Mouse (Mus musculus) CH12.LX (cell line): ENCODE measurements around the gene Olfr1188. TPM values are rescaled to one million over a fixed set of nuclear protein-coding genes. Genes with fewer than 3 reads are reported as not detected.
"Not testable (repeated sequence)": the region's sequence is repeated elsewhere in the genome, so short reads cannot be mapped to it uniquely, and the experiment has no call there.

Experiments
- DNase-seq: peaks from one replicate; pipeline ENCODE4 v3.0.0-alpha.2; 2013; ENCODE audit errors: extremely low read depth
- H3K27ac ChIP-seq: 2 replicates; pipeline ENCODE4 v1.5.1; 2012; ENCODE audit warnings: low read depth, mild to moderate bottlenecking, control low read depth, moderate library complexity; ENCODE audit not compliant: insufficient read depth
- H3K27me3 ChIP-seq: replicated peaks from 2 replicates; pipeline ENCODE3; 2012; ENCODE audit warnings: inconsistent platforms
- H3K36me3 ChIP-seq, 2 experiments: replicated peaks in 1 of 2; 2 replicates each; pipeline versions ENCODE3 to v1.6.1; 2012; ENCODE audit warnings: inconsistent platforms in 1 of 2, low read length in 1 of 2, mild to moderate bottlenecking in 1 of 2, mixed read lengths in 1 of 2, moderate library complexity in 1 of 2; ENCODE audit not compliant: control insufficient read depth in 1 of 2, insufficient read depth in 1 of 2
- H3K4me1 ChIP-seq, 2 experiments: 2 replicates each; pipeline ENCODE4 v1.6.1; 2012; ENCODE audit warnings: inconsistent platforms in 1 of 2, moderate library complexity in 1 of 2; ENCODE audit not compliant: insufficient read depth in 2 of 2, control insufficient read depth in 1 of 2
- H3K4me2 ChIP-seq: 2 replicates; pipeline ENCODE4 v1.6.1; 2012; ENCODE audit warnings: low read depth, mild to moderate bottlenecking, control low read depth; ENCODE audit not compliant: poor library complexity, insufficient read depth, severe bottlenecking
- H3K4me3 ChIP-seq, 3 experiments: fragments of 150-350 bp in 1 of 3; sonication (generic) in 1 of 3; replicated peaks in 1 of 3; 2 replicates each; pipeline versions ENCODE3 to v1.5.1; 2011 to 2012; ENCODE audit warnings: low read depth in 2 of 3, low read length in 2 of 3, mild to moderate bottlenecking in 2 of 3, moderate library complexity in 2 of 3, control low read depth in 1 of 3, improper control_type of control experiment in 1 of 3, inconsistent platforms in 1 of 3, mixed read lengths in 1 of 3; ENCODE audit not compliant: poor library complexity in 1 of 3
- H3K79me2 ChIP-seq: replicated peaks from 2 replicates; pipeline ENCODE4 v1.6.1; 2012; ENCODE audit warnings: mild to moderate bottlenecking, moderate library complexity; ENCODE audit not compliant: control insufficient read depth, poor library complexity, insufficient read depth, severe bottlenecking; ENCODE audit errors: extremely low read depth
- H3K9ac ChIP-seq: 2 replicates; pipeline ENCODE4 v1.6.1; 2012; ENCODE audit warnings: low read depth, mild to moderate bottlenecking, control low read depth, moderate library complexity; ENCODE audit not compliant: insufficient read depth
- H3K9me3 ChIP-seq: replicated peaks from 2 replicates; pipeline ENCODE3; 2012; ENCODE audit warnings: low read length, inconsistent platforms, mixed read lengths
- CHD1 ChIP-seq: IDR thresholded peaks from 2 replicates; pipeline ENCODE4 v1.6.1; 2012; ENCODE audit warnings: low read depth, low read length, improper control_type of control experiment, inconsistent platforms
- CHD2 ChIP-seq: IDR thresholded peaks from 2 replicates; pipeline ENCODE4 v1.6.1; 2011; ENCODE audit warnings: low read length, improper control_type of control experiment
- EP300 ChIP-seq: IDR thresholded peaks from 2 replicates; pipeline ENCODE4 v1.6.1; 2011; ENCODE audit warnings: low read length, improper control_type of control experiment
- GABPA ChIP-seq: IDR thresholded peaks from 2 replicates; pipeline ENCODE4 v1.6.1; 2012; ENCODE audit warnings: low read depth, low read length, improper control_type of control experiment, inconsistent platforms; ENCODE audit not compliant: insufficient replicate concordance
- HCFC1 ChIP-seq: IDR thresholded peaks from 2 replicates; pipeline ENCODE4 v1.6.1; 2012; ENCODE audit warnings: low read depth, mild to moderate bottlenecking, inconsistent platforms, low read length, improper control_type of control experiment
- KAT2A ChIP-seq: IDR thresholded peaks from 2 replicates; pipeline ENCODE4 v1.6.1; 2012; ENCODE audit warnings: low read length, improper control_type of control experiment, inconsistent platforms; ENCODE audit not compliant: insufficient replicate concordance
- MAFK ChIP-seq: IDR thresholded peaks from 2 replicates; pipeline ENCODE4 v1.6.1; 2011; ENCODE audit warnings: low read length, improper control_type of control experiment; ENCODE audit not compliant: insufficient replicate concordance
- MAZ ChIP-seq: IDR thresholded peaks from 2 replicates; pipeline ENCODE4 v1.6.1; 2012; ENCODE audit warnings: low read depth, mild to moderate bottlenecking, inconsistent platforms, low read length, improper control_type of control experiment, moderate library complexity
- MEF2A ChIP-seq: IDR thresholded peaks from 2 replicates; pipeline ENCODE4 v1.6.1; 2014; ENCODE audit warnings: low read depth, mild to moderate bottlenecking, inconsistent platforms, low read length, improper control_type of control experiment, borderline replicate concordance
- NRF1 ChIP-seq: IDR thresholded peaks from 2 replicates; pipeline ENCODE4 v1.6.1; 2014; ENCODE audit warnings: low read depth, mild to moderate bottlenecking, inconsistent platforms, low read length, improper control_type of control experiment, moderate library complexity
- PAX5 ChIP-seq: IDR thresholded peaks from 2 replicates; pipeline ENCODE4 v1.6.1; 2012; ENCODE audit warnings: low read length, inconsistent platforms, mixed read lengths
- POLR2A ChIP-seq: IDR thresholded peaks from 2 replicates; pipeline ENCODE4 v1.6.1; 2011; ENCODE audit warnings: low read depth, mild to moderate bottlenecking, improper control_type of control experiment, low read length
- POLR2AphosphoS2 ChIP-seq: IDR thresholded peaks from 2 replicates; pipeline ENCODE4 v1.6.1; 2011; ENCODE audit warnings: low read depth, low read length, improper control_type of control experiment
- TBP ChIP-seq: conservative IDR thresholded peaks from 2 replicates; pipeline ENCODE4 v1.6.1; 2011; ENCODE audit warnings: low read depth, low read length, improper control_type of control experiment
- UBTF ChIP-seq: IDR thresholded peaks from 2 replicates; pipeline ENCODE4 v1.6.1; 2012; ENCODE audit warnings: low read depth, mild to moderate bottlenecking, inconsistent platforms, low read length, improper control_type of control experiment, moderate library complexity
- ZNF384 ChIP-seq: IDR thresholded peaks from 2 replicates; pipeline ENCODE4 v1.6.1; 2012; ENCODE audit warnings: low read depth, low read length, improper control_type of control experiment, inconsistent platforms
- dilution Hi-C: fragments of 300-500 bp; cut with MboI; formaldehyde crosslinking; loops from 2 replicates; pipeline ENCODE4 v1.14.3; 2020; ENCODE audit warnings: low sequenced_read_pairs; ENCODE audit not compliant: extremely low pct_unique_long_range_greater_than_20kb, extremely low pct_ligation_motif_present
- in situ Hi-C: fragments of 300-500 bp; cut with MboI; formaldehyde crosslinking; loops from 3 replicates; pipeline ENCODE4 v1.14.3; 2019; ENCODE audit warnings: low sequenced_read_pairs, low pct_ligation_motif_present, low pct_unique_long_range_greater_than_20kb, mixed read lengths
- polyA plus RNA-seq: library from polyadenylated mRNA; unstranded; fragments of >175 nt; gene quantifications from 2 replicates; pipeline ENCODE4 v1.2.1, GENCODE M21; 2012; ENCODE audit warnings: low read depth; ENCODE audit not compliant: insufficient read length
- total RNA-seq, 2 experiments: library from RNA; depleted of rRNA; stranded (reverse); fragments of 300-350 nt in 1 of 2; fragments of >200 nt in 1 of 2; gene quantifications; 2 replicates each; pipeline ENCODE4 v1.2.3; 2012 to 2014

Gene Olfr1188
- total and polyA plus RNA-seq, 3 experiments: not detected

DNA sequence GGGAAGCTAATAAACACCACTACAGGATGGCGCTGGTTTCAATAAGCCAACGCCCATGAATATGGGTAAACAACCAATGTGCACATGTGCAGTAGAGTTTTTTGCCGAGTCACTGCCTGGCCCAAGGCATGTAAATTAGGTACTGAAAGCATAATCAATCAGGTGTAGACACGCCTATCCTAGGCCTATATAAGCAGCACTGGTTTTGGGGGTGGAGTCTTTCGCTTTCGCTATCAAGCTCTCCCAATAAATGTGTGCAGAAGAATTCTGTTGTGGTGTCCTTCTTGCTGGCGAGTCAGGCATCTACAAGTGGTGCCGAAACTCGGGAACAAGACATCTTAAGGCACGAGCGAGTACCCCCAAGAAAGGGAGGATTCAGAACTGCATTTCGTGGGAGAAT is 16.0 kb downstream of the Olfr1188 start:
- Histone ChIP-seq H3K9ac (peak overlapping the region; percentile 66), H3K27ac (peak overlapping the region; percentile 45; the same call in 1 of the 2 replicates), H3K9me3 (peaks cover 14% of the 10 kb centered on the region), H3K4me3 (peak overlapping the region in 2 of 3 experiments; percentile 26 to 56)
- H3K27me3 ChIP-seq, in situ Hi-C loops, H3K4me1 ChIP-seq, H3K4me2 ChIP-seq, H3K79me2 ChIP-seq, DNase-seq, H3K36me3 ChIP-seq, dilution Hi-C loops: not testable (repeated sequence)
- TF ChIP-seq TBP (peak; percentile 77), MAFK (peak; percentile 17; the same call in 1 of the 2 replicates)

DNA sequence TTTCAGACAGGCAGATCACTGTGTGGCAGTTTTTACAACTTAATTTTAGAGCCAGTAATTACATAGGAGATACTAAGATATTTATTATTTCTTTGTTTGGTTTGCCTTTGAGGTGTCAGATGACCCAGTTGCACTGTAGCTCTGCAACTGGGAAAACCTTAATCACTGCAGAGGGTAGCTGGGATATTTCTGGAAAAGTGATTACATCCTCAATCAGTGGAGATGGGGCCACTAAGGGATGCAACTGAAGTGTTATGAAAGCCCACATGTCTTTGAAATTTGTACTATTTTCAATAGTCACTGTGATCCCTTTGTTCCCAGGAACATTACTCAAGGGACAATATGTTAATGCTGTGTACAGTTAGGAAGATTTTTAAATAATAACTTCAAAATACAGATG is 29.4 kb downstream of the Olfr1188 start, which contains the start of gene Olfr1189:
Gene Olfr1189 (plus strand): TSS at position 301 of the 400 bp plus-strand sequence.
- H3K79me2 ChIP-seq: no peaks in the 10 kb centered on the region
- no peak for DNase-seq
- H3K36me3 ChIP-seq: no peaks in the 10 kb centered on the region
- no peak within 1 kb of the TSS for H3K9ac ChIP-seq
- no peak for TF ChIP-seq UBTF
- TF ChIP-seq CHD1: no peak
- TF ChIP-seq CHD2: no peak
- no peak for TF ChIP-seq PAX5
- no peak for TF ChIP-seq KAT2A
- TF ChIP-seq MEF2A: no peak
- TF ChIP-seq ZNF384: no peak
- no peak for TF ChIP-seq TBP
- no peak for TF ChIP-seq HCFC1
- no peak for TF ChIP-seq MAFK
- TF ChIP-seq EP300: no peak
- no peak for TF ChIP-seq MAZ
- TF ChIP-seq NRF1: no peak
- no peak for TF ChIP-seq POLR2A
- no peak for TF ChIP-seq GABPA
- no peak for TF ChIP-seq POLR2AphosphoS2
- in situ Hi-C loops (no loop called here), dilution Hi-C loops (no loop called here)
- H3K9me3 ChIP-seq: peaks cover 7% of the 10 kb centered on the region
- no peak within 1 kb of the TSS for H3K27ac ChIP-seq
- H3K4me1 ChIP-seq: no peaks in the 10 kb centered on the region
- no peak within 1 kb of the TSS for H3K4me2 ChIP-seq
- H3K4me3 ChIP-seq: no peak within 1 kb of the TSS
- no peaks in the 10 kb centered on the region for H3K27me3 ChIP-seq

Other genes starting within 250 kb of the Olfr1188 start
Only the 20 nearest of the 24 such genes appear.
- gene Olfr1177-ps, start 210.4 kb upstream of the Olfr1188 start, total RNA-seq (2012; rRNA removed): not detected in 2 replicates
- not detected in 2 replicates for gene Olfr1177-ps, start 210.4 kb upstream of the Olfr1188 start, total RNA-seq (2014; rRNA removed)
- not detected in 2 replicates for gene Olfr1177-ps, start 210.4 kb upstream of the Olfr1188 start, polyA plus RNA-seq
- gene Olfr1178, start 169.9 kb upstream of the Olfr1188 start, total RNA-seq (2012; rRNA removed): not detected in 2 replicates
- gene Olfr1178, start 169.9 kb upstream of the Olfr1188 start, total RNA-seq (2014; rRNA removed): not detected in 2 replicates
- gene Olfr1178, start 169.9 kb upstream of the Olfr1188 start, polyA plus RNA-seq: 0.04 TPM in 1 of 2 replicates, not detected in the other
- gene Olfr1179, start 150.5 kb upstream of the Olfr1188 start, total RNA-seq (2012; rRNA removed): not detected in 2 replicates
- gene Olfr1179, start 150.5 kb upstream of the Olfr1188 start, total RNA-seq (2014; rRNA removed): not detected in 2 replicates
- gene Olfr1179, start 150.5 kb upstream of the Olfr1188 start, polyA plus RNA-seq: not detected in 2 replicates
- not detected in 2 replicates for gene Olfr1180, start 137.8 kb upstream of the Olfr1188 start, total RNA-seq (2012; rRNA removed)
- not detected in 2 replicates for gene Olfr1180, start 137.8 kb upstream of the Olfr1188 start, total RNA-seq (2014; rRNA removed)
- not detected in 2 replicates for gene Olfr1180, start 137.8 kb upstream of the Olfr1188 start, polyA plus RNA-seq
- gene Olfr1181, start 130.8 kb upstream of the Olfr1188 start, total RNA-seq (2012; rRNA removed): not detected in 2 replicates
- gene Olfr1181, start 130.8 kb upstream of the Olfr1188 start, total RNA-seq (2014; rRNA removed): not detected in 2 replicates
- not detected in 2 replicates for gene Olfr1181, start 130.8 kb upstream of the Olfr1188 start, polyA plus RNA-seq
- gene Gm13757, start 107.8 kb upstream of the Olfr1188 start, total RNA-seq (2012; rRNA removed): not detected in 2 replicates
- gene Gm13757, start 107.8 kb upstream of the Olfr1188 start, total RNA-seq (2014; rRNA removed): not detected in 2 replicates
- gene Gm13757, start 107.8 kb upstream of the Olfr1188 start, polyA plus RNA-seq: not detected in 2 replicates
- not detected in 2 replicates for gene Olfr1183, start 102.1 kb upstream of the Olfr1188 start, total RNA-seq (2012; rRNA removed)
- gene Olfr1183, start 102.1 kb upstream of the Olfr1188 start, total RNA-seq (2014; rRNA removed): not detected in 2 replicates
- gene Olfr1183, start 102.1 kb upstream of the Olfr1188 start, polyA plus RNA-seq: not detected in 2 replicates
- gene Olfr1184, start 73.3 kb upstream of the Olfr1188 start, total RNA-seq (2012; rRNA removed): not detected in 2 replicates
- not detected in 2 replicates for gene Olfr1184, start 73.3 kb upstream of the Olfr1188 start, total RNA-seq (2014; rRNA removed)
- not detected in 2 replicates for gene Olfr1184, start 73.3 kb upstream of the Olfr1188 start, polyA plus RNA-seq
- not detected in 2 replicates for gene Olfr1185-ps1, start 63.6 kb upstream of the Olfr1188 start, total RNA-seq (2012; rRNA removed)
- not detected in 2 replicates for gene Olfr1185-ps1, start 63.6 kb upstream of the Olfr1188 start, total RNA-seq (2014; rRNA removed)
- gene Olfr1185-ps1, start 63.6 kb upstream of the Olfr1188 start, polyA plus RNA-seq: not detected in 2 replicates
- gene Olfr1186, start 38.4 kb upstream of the Olfr1188 start, total RNA-seq (2012; rRNA removed): not detected in 2 replicates
- gene Olfr1186, start 38.4 kb upstream of the Olfr1188 start, total RNA-seq (2014; rRNA removed): not detected in 2 replicates
- gene Olfr1186, start 38.4 kb upstream of the Olfr1188 start, polyA plus RNA-seq: not detected in 2 replicates
- not detected in 2 replicates for gene Olfr1189, start 29.5 kb downstream of the Olfr1188 start, total RNA-seq (2012; rRNA removed)
- gene Olfr1189, start 29.5 kb downstream of the Olfr1188 start, total RNA-seq (2014; rRNA removed): not detected in 2 replicates
- gene Olfr1189, start 29.5 kb downstream of the Olfr1188 start, polyA plus RNA-seq: not detected in 2 replicates
- not detected in 2 replicates for gene Olfr1191-ps1, start 83.6 kb downstream of the Olfr1188 start, total RNA-seq (2012; rRNA removed)
- gene Olfr1191-ps1, start 83.6 kb downstream of the Olfr1188 start, total RNA-seq (2014; rRNA removed): not detected in 2 replicates
- not detected in 2 replicates for gene Olfr1191-ps1, start 83.6 kb downstream of the Olfr1188 start, polyA plus RNA-seq
- gene Olfr1192-ps1, start 91.6 kb downstream of the Olfr1188 start, total RNA-seq (2012; rRNA removed): not detected in 2 replicates
- gene Olfr1192-ps1, start 91.6 kb downstream of the Olfr1188 start, total RNA-seq (2014; rRNA removed): not detected in 2 replicates
- not detected in 2 replicates for gene Olfr1192-ps1, start 91.6 kb downstream of the Olfr1188 start, polyA plus RNA-seq
- not detected in 2 replicates for gene Olfr1193, start 118.7 kb downstream of the Olfr1188 start, total RNA-seq (2012; rRNA removed)
- gene Olfr1193, start 118.7 kb downstream of the Olfr1188 start, total RNA-seq (2014; rRNA removed): not detected in 2 replicates
- not detected in 2 replicates for gene Olfr1193, start 118.7 kb downstream of the Olfr1188 start, polyA plus RNA-seq
- gene Olfr1195, start 132.3 kb downstream of the Olfr1188 start, total RNA-seq (2012; rRNA removed): not detected in 2 replicates
- gene Olfr1195, start 132.3 kb downstream of the Olfr1188 start, total RNA-seq (2014; rRNA removed): not detected in 2 replicates
- not detected in 2 replicates for gene Olfr1195, start 132.3 kb downstream of the Olfr1188 start, polyA plus RNA-seq
- gene Olfr1196, start 147.7 kb downstream of the Olfr1188 start, total RNA-seq (2012; rRNA removed): not detected in 2 replicates
- not detected in 2 replicates for gene Olfr1196, start 147.7 kb downstream of the Olfr1188 start, total RNA-seq (2014; rRNA removed)
- not detected in 2 replicates for gene Olfr1196, start 147.7 kb downstream of the Olfr1188 start, polyA plus RNA-seq
- gene Olfr1197, start 175.4 kb downstream of the Olfr1188 start, total RNA-seq (2012; rRNA removed): not detected in 2 replicates
- not detected in 2 replicates for gene Olfr1197, start 175.4 kb downstream of the Olfr1188 start, total RNA-seq (2014; rRNA removed)
- not detected in 2 replicates for gene Olfr1197, start 175.4 kb downstream of the Olfr1188 start, polyA plus RNA-seq
- gene Olfr1198, start 194.4 kb downstream of the Olfr1188 start, total RNA-seq (2012; rRNA removed): not detected in 2 replicates
- not detected in 2 replicates for gene Olfr1198, start 194.4 kb downstream of the Olfr1188 start, total RNA-seq (2014; rRNA removed)
- gene Olfr1198, start 194.4 kb downstream of the Olfr1188 start, polyA plus RNA-seq: not detected in 2 replicates
- gene Olfr1199, start 203.5 kb downstream of the Olfr1188 start, total RNA-seq (2012; rRNA removed): not detected in 2 replicates
- gene Olfr1199, start 203.5 kb downstream of the Olfr1188 start, total RNA-seq (2014; rRNA removed): not detected in 2 replicates
- not detected in 2 replicates for gene Olfr1199, start 203.5 kb downstream of the Olfr1188 start, polyA plus RNA-seq
- not detected in 2 replicates for gene Olfr1200, start 213.6 kb downstream of the Olfr1188 start, total RNA-seq (2012; rRNA removed)
- not detected in 2 replicates for gene Olfr1200, start 213.6 kb downstream of the Olfr1188 start, total RNA-seq (2014; rRNA removed)
- gene Olfr1200, start 213.6 kb downstream of the Olfr1188 start, polyA plus RNA-seq: not detected in 2 replicates